Mouse (Mus musculus) neural tube, embryonic 11.5 days (tissue): ENCODE results near the gene Nat8f6. TPM values are rescaled to one million over a fixed set of nuclear protein-coding genes. Genes with fewer than 3 reads are reported as not detected.
"Not testable (repeated sequence)": the region's sequence is repeated elsewhere in the genome, so short reads cannot be mapped to it uniquely, and the experiment has no call there.

Source experiments
- ATAC-seq: fragments of 200-750 bp; cut with Nextera tagmentation; 2 replicates; pipeline ENCODE4 v1.8.0; 2017; ENCODE audit warnings: moderate number of reproducible peaks, mild to moderate bottlenecking, moderate TSS enrichment, moderate library complexity; ENCODE audit not compliant: insufficient read depth, low FRiP score, low TSS enrichment
- DNase-seq: peaks from one replicate; pipeline ENCODE4 v3.0.0-alpha.2; 2015; ENCODE audit warnings: low spot score
- H3K27ac ChIP-seq: fragments of 300-500 bp; sonication (generic); 2 replicates; pipeline ENCODE4 v1.5.1; 2014; ENCODE audit warnings: low read depth, mild to moderate bottlenecking, low read length
- H3K27me3 ChIP-seq: fragments of 300-500 bp; sonication (generic); 2 replicates; pipeline ENCODE4 v1.6.1; 2014; ENCODE audit warnings: mild to moderate bottlenecking, low read length, mixed read lengths; ENCODE audit not compliant: control insufficient read depth, insufficient read depth
- H3K36me3 ChIP-seq: fragments of 300-500 bp; sonication (generic); 2 replicates; pipeline ENCODE4 v1.6.1; 2014; ENCODE audit warnings: mild to moderate bottlenecking, low read length, moderate library complexity, mixed read lengths; ENCODE audit not compliant: control insufficient read depth, insufficient read depth
- H3K4me1 ChIP-seq: fragments of 300-500 bp; sonication (generic); 2 replicates; pipeline ENCODE4 v1.6.1; 2014; ENCODE audit warnings: low read length, mixed read lengths; ENCODE audit not compliant: control insufficient read depth, insufficient read depth
- H3K4me2 ChIP-seq: fragments of 300-500 bp; sonication (generic); 2 replicates; pipeline ENCODE4 v1.6.1; 2014; ENCODE audit warnings: low read depth, mild to moderate bottlenecking, moderate library complexity
- H3K4me3 ChIP-seq: fragments of 300-500 bp; sonication (generic); 2 replicates; pipeline ENCODE4 v1.5.1; 2014; ENCODE audit warnings: low read depth, low read length
- H3K9ac ChIP-seq: fragments of 300-500 bp; sonication (generic); 2 replicates; pipeline ENCODE4 v1.6.1; 2014; ENCODE audit warnings: mild to moderate bottlenecking, low read length
- H3K9me3 ChIP-seq: fragments of 300-500 bp; sonication (generic); 2 replicates; pipeline ENCODE4 v1.6.1; 2016; ENCODE audit warnings: low read length; ENCODE audit not compliant: control insufficient read depth
- WGBS: fragments of 180-500 bp; shearing (Covaris S2); extraction: QIAGEN DNeasy Blood & Tissue Kit; methylation state at CpG from one replicate; pipeline ENCODE4 v1.1.7; 2014; 5-methylcytosine and 5-hydroxymethylcytosine counted together
- microRNA-seq: library from miRNA; unstranded; fragments of <30 nt; microRNA quantifications from one replicate; pipeline ENCODE4, GENCODE M21; 2016
- polyA plus RNA-seq: library from polyadenylated mRNA; unstranded; fragments of >200 nt; fragmentation: Nextera tagmentation; extraction: Ambion mirVana; gene quantifications from 2 replicates; pipeline ENCODE4 v1.2.1, GENCODE M21; 2014

Nat8f6 gene
- polyA plus RNA-seq, 1 experiment from 2014 or later = not detected

GRCm38 (mm10) chr6:85803180-85803579 lies 17.6 kb downstream of the Nat8f6 start:
- not testable (repeated sequence) for H3K4me3 ChIP-seq, H3K36me3 ChIP-seq, H3K4me1 ChIP-seq, H3K27ac ChIP-seq, H3K9me3 ChIP-seq, ATAC-seq, DNase-seq, H3K9ac ChIP-seq, H3K27me3 ChIP-seq, H3K4me2 ChIP-seq
- 80% methylated on average over 5 of the region's 5 CpGs for WGBS

DNA sequence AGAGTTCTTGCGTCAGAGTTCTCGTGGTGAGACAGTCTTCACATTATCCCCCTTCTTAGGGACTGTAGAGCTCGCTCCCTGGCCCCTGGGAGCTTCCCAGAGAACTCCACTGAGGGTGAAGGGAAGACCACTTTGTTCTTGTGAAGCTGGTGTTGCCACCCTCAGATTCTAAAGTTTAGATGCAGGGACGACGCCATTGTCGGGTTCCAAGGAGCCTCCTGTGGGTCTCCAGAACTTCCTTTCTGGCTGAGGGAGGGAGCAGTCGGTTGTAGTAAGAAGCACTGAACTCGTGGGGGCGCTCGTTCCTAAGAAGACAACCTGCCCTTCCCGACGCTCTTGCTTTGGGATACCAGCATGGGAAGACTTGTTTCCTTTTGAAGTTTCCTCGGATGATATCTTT lies 55.2 kb downstream of the Nat8f6 start, which contains the start of gene Nat8f3:
Gene Nat8f3, minus strand, starts transcription at position 223 of the 400 bp plus-strand sequence.
- WGBS = 67% methylated on average over 13 of the region's 13 CpGs
- H3K9me3 ChIP-seq, H3K36me3 ChIP-seq, H3K4me3 ChIP-seq, ATAC-seq, DNase-seq, H3K4me2 ChIP-seq, H3K9ac ChIP-seq, H3K27me3 ChIP-seq, H3K4me1 ChIP-seq, H3K27ac ChIP-seq: not testable (repeated sequence)

- H3K4me3 ChIP-seq, DNase-seq, H3K27ac ChIP-seq, H3K27me3 ChIP-seq, H3K4me2 ChIP-seq, H3K4me1 ChIP-seq, H3K9ac ChIP-seq, H3K36me3 ChIP-seq, H3K9me3 ChIP-seq, ATAC-seq: not testable (repeated sequence)
- 95% methylated on average over 5 of the region's 6 CpGs for WGBS
These were observed 57.4 kb downstream of the Nat8f6 start for GRCm38 (mm10) chr6:85763127-85764070.

DNA sequence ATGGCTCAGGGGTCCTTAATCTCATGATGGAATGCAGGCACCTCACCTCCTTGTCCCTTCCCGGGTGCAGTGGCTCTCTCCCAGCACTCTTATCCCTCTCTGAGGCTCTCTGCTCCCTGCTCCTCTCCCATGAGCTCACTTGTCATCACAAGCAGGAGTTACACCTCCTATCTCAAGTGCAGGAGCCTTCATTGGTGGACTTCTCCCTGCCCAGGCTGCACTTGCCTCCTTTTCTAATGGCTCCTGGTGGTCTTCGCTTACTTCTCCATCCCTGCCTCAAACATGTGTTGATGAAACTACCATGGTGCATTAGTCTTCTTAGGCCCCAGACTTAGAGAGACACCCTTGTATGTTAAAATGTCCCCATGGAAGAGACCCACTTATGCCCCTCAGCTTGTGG lies 58.1 kb downstream of the Nat8f6 start:
- not testable (repeated sequence) for ATAC-seq, H3K4me1 ChIP-seq, DNase-seq, H3K36me3 ChIP-seq, H3K27ac ChIP-seq, H3K4me2 ChIP-seq, H3K9ac ChIP-seq, H3K27me3 ChIP-seq, H3K9me3 ChIP-seq, H3K4me3 ChIP-seq
- 82% methylated on average over 1 of the region's 2 CpGs for whole genome bisulfite sequencing

Small RNA genes within 50 kb of the gene (microRNA-seq; reads per million reads assigned to microRNA genes)
- gene Mir6375 = not detected

Other genes with a start within 250 kb of the Nat8f6 start
- gene Alms1, start 233.4 kb downstream of the Nat8f6 start, polyA plus RNA-seq = 6.8 and 7.0 TPM in 2 replicates
- gene Nat8f7, start 107.7 kb downstream of the Nat8f6 start, polyA plus RNA-seq = not detected in 2 replicates
- not detected in 2 replicates for gene Nat8f3, start 55.2 kb downstream of the Nat8f6 start, polyA plus RNA-seq
- not detected in 2 replicates for gene Nat8f5, start within 50 bp of the Nat8f6 start, polyA plus RNA-seq
- not detected in 2 replicates for gene Nat8, start 11.1 kb upstream of the Nat8f6 start, polyA plus RNA-seq
- not detected in 2 replicates for gene Nat8f2, start 48.2 kb upstream of the Nat8f6 start, polyA plus RNA-seq
- 4.2 and 4.7 TPM in 2 replicates for gene Nat8f4, start 83.9 kb upstream of the Nat8f6 start, polyA plus RNA-seq
- gene Tprkb, start 90.9 kb upstream of the Nat8f6 start, polyA plus RNA-seq = 27.5 and 34.0 TPM in 2 replicates
- gene Nat8f1, start 94.7 kb upstream of the Nat8f6 start, polyA plus RNA-seq = 5.8 and 6.4 TPM in 2 replicates
- 45.0 and 46.9 TPM in 2 replicates for gene Dusp11, start 140.7 kb upstream of the Nat8f6 start, polyA plus RNA-seq
- gene Figla, start 195.2 kb upstream of the Nat8f6 start, polyA plus RNA-seq = not detected in 2 replicates
- 65.8 and 67.0 TPM in 2 replicates for gene Add2, start 207.7 kb upstream of the Nat8f6 start, polyA plus RNA-seq